10 mouse cellular contexts compared by ENCODE assay signal in genomic region chr15:88843486-88844097, GRCm38 (mm10). TPM values are rescaled to one million over a fixed set of nuclear protein-coding genes. Genes with fewer than 3 reads are reported as not detected.
A peak's percentile ranks its signal among the peaks of the same experiment; 100 is the strongest.
DNase-seq lines count a peak whose midpoint lies in the region; ATAC-seq lines count a peak whose summit lies in the region.
"Had no signal": no experiment of that assay in that cellular context is flagged by ENCODE, and none has a peak within 500 bp of the region (broad histone marks: within the 10 kb centered on the region; RNA-seq: fewer than 3 reads in every experiment).

No protein-coding gene starts in this region.

- no peak overlapping the region for H3K4me3 ChIP-seq in forebrain, embryonic 16.5 days (replicated peaks; ENCODE audit: low read length)

- no peak overlapping the region for H3K9ac ChIP-seq in forebrain, embryonic 16.5 days (replicated peaks; ENCODE audit: low read depth, low read length)

- peak; percentile 51 for DNase-seq in kidney, postnatal 10 days
- no peak for DNase-seq in kidney, adult 18-20 months
- DNase-seq in 3134 (ENCODE audit: extremely low read depth, insufficient read length, low spot score) = peak; percentile 73
- DNase-seq in 416B (ENCODE audit: low read depth) = peak; percentile 49
- DNase-seq in ovary, postnatal 10 days (ENCODE audit: low spot score) = no peak
- DNase-seq in adrenal gland, adult (ENCODE audit: inconsistent age in 2 of 2, low spot score in 1 of 2) = no peak
- DNase-seq in layer of hippocampus, postnatal 14 days (ENCODE audit: low spot score in 2 of 2) = no peak
- DNase-seq: heart, postnatal 10 days had no signal

- H3K4me2 ChIP-seq in forebrain, embryonic 16.5 days (ENCODE audit: low read length) = no peak overlapping the region

- peaks cover 9% of the 10 kb centered on the region for H3K4me1 ChIP-seq in forebrain, embryonic 16.5 days (replicated peaks; ENCODE audit: control insufficient read depth, insufficient read depth, low read length)

- peak overlapping the region; percentile 25; the same call in 1 of the 2 replicates for H3K27ac ChIP-seq in forebrain, embryonic 16.5 days (ENCODE audit: low read length)
- H3K27ac ChIP-seq: macrophage had no signal

- ATAC-seq in forebrain, embryonic 16.5 days = peak; percentile 54

- 37% methylated on average over 8 of the region's 8 CpGs for WGBS in forebrain, embryonic 16.5 days

- H3K36me3 ChIP-seq in forebrain, embryonic 16.5 days (ENCODE audit: control insufficient read depth, insufficient read depth) = no peaks in the 10 kb centered on the region

- no peaks in the 10 kb centered on the region for H3K9me3 ChIP-seq in forebrain, embryonic 16.5 days (ENCODE audit: control insufficient read depth, low read length)

- H3K27me3 ChIP-seq in forebrain, embryonic 16.5 days (replicated peaks; ENCODE audit: control insufficient read depth, insufficient read depth, low read length) = no peaks in the 10 kb centered on the region

RNA-seq across cellular contexts. Expression of gene Pim3, which starts 18.4 kb away (rescaled TPM):
- 58.2 and 70.7 TPM in 2 replicates for polyA plus RNA-seq in forebrain, embryonic 16.5 days (2015; fragmentation: Nextera tagmentation; extraction: Ambion mirVana)
- total RNA-seq in layer of hippocampus, postnatal 14 days (2021) = 10 to 100 TPM; 40.8 to 48.4 TPM

RNA-seq across cellular contexts. Expression of gene Creld2, which starts 24.1 kb away (rescaled TPM):
- polyA plus RNA-seq in forebrain, embryonic 16.5 days (2015; fragmentation: Nextera tagmentation; extraction: Ambion mirVana) = 57.3 and 60.4 TPM in 2 replicates
- 10 to 100 TPM; 17.3 to 26.1 TPM for total RNA-seq in layer of hippocampus, postnatal 14 days (2021)

RNA-seq across cellular contexts. Expression of gene Alg12, which starts 24.5 kb away (rescaled TPM):
- polyA plus RNA-seq in forebrain, embryonic 16.5 days (2015; fragmentation: Nextera tagmentation; extraction: Ambion mirVana) = 6.6 and 8.8 TPM in 2 replicates
- total RNA-seq in layer of hippocampus, postnatal 14 days (2021) = 10 to 100 TPM in 1 of 2 experiments, 1 to 10 TPM in 1; 9.2 to 12.0 TPM

Comparison
In these comparisons a context has a peak if more than half of its experiments do, and no peak if none do; other contexts are left out.
1. DNase-seq: peak in kidney, postnatal 10 days (single experiment), 3134 (single experiment) and 416B (single experiment); none in kidney, adult 18-20 months (single experiment), ovary, postnatal 10 days (single experiment), adrenal gland, adult (0 of 2) and layer of hippocampus, postnatal 14 days (0 of 2).